Mouse (Mus musculus) small intestine, adult 2 months (tissue): ENCODE measurements around the gene Tlr12.

ENCODE experiments used
- CTCF ChIP-seq: fragments of 200-500 bp; IDR thresholded peaks from 2 replicates; pipeline ENCODE4 v1.5.1; 2012; ENCODE audit warnings: low read depth, mild to moderate bottlenecking, control low read depth, inconsistent platforms, low read length, moderate library complexity, mixed read lengths; ENCODE audit not compliant: insufficient replicate concordance, insufficient read length; ENCODE audit errors: extremely low read depth
- POLR2A ChIP-seq: fragments of 200-500 bp; IDR thresholded peaks from 2 replicates; pipeline ENCODE4 v1.6.1; 2012; ENCODE audit warnings: low read depth, mild to moderate bottlenecking, control low read depth, inconsistent platforms, low read length, moderate library complexity

DNA sequence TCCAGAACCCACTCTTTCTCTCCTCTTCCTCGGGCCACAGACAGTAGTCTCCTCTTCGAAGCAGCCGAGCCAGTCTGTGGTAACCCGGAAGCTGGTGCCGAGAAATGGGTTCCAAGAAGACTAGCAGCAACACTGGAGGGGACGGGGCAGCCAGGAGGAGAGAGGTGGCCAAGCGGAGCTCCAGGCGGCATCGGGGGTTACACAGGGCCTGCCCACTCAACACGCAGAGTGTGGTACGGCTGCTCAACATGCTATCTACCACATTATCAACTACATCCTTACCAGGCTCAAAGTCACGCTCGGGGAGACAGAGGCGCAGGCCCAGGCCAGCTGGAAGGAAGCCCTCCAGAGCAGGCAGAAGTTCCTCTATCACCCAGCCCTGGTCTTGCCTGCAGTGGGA is 2.7 kb downstream of the Tlr12 start:
- TF ChIP-seq CTCF (no peak), POLR2A (no peak)
